In genomic region chr17:33977861-33978557, GRCm38 (mm10) we compare ENCODE assay signal across 8 mouse cellular contexts. TPM values are rescaled to one million over a fixed set of nuclear protein-coding genes. Genes with fewer than 3 reads are reported as not detected.
A peak's percentile ranks its signal among the peaks of the same experiment; 100 is the strongest.
DNase-seq lines count a peak whose midpoint lies in the region; ATAC-seq and TF ChIP-seq lines count a peak whose summit lies in the region.

No protein-coding gene starts in this region.

- H3K9me3 ChIP-seq in heart, embryonic 10.5 days = no peaks in the 10 kb centered on the region
- H3K9me3 ChIP-seq in ES-Bruce4 (replicated peaks; ENCODE audit: control insufficient read depth, insufficient read depth, low read length, poor library complexity, severe bottlenecking) = no peaks in the 10 kb centered on the region
- H3K9me3 ChIP-seq in forebrain, postnatal 0 days (ENCODE audit: low read length) = no peaks in the 10 kb centered on the region
- no peaks in the 10 kb centered on the region for H3K9me3 ChIP-seq in midbrain, embryonic 10.5 days (replicated peaks)

- no peak for DNase-seq in heart, embryonic 10.5 days (ENCODE audit: low spot score)
- no peak for DNase-seq in heart, postnatal 36 days
- no peak for DNase-seq in forebrain, postnatal 0 days
- no peak for DNase-seq in midbrain, embryonic 10.5 days (ENCODE audit: low spot score)
- DNase-seq in right cerebral cortex, postnatal 4 days = no peak
- no peak for DNase-seq in gastrocnemius, postnatal 36 days
- DNase-seq in adrenal gland, postnatal 4 days (ENCODE audit: low spot score in 2 of 2) = no peak

- peak overlapping the region; percentile 55 for H3K4me3 ChIP-seq in heart, embryonic 10.5 days
- peak overlapping the region; percentile 74 for H3K4me3 ChIP-seq in ES-Bruce4 (ENCODE audit: low read depth, low read length)
- peak overlapping the region; percentile 37 for H3K4me3 ChIP-seq in forebrain, postnatal 0 days (ENCODE audit: low read depth, low read length)
- peak overlapping the region; percentile 55 for H3K4me3 ChIP-seq in midbrain, embryonic 10.5 days

- 0 out of 2 replicates have a peak overlapping the region, but pooled peaks have one; percentile 57 for H3K27ac ChIP-seq in heart, embryonic 10.5 days
- H3K27ac ChIP-seq in ES-Bruce4 (ENCODE audit: insufficient read depth, low read length) = no peak overlapping the region
- no peak overlapping the region for H3K27ac ChIP-seq in forebrain, postnatal 0 days (ENCODE audit: low read depth, low read length)
- peak overlapping the region; percentile 63; the same call in 1 of the 2 replicates for H3K27ac ChIP-seq in midbrain, embryonic 10.5 days (replicated peaks)

- H3K4me2 ChIP-seq in forebrain, postnatal 0 days (ENCODE audit: low read depth) = peak overlapping the region; percentile 57

- no peak for TF ChIP-seq CTCF in ES-Bruce4 (IDR thresholded peaks at IDR 0.05; ENCODE audit: low read depth, low read length)
- no peak for TF ChIP-seq CTCF in forebrain, postnatal 0 days (IDR thresholded peaks at IDR 0.05; ENCODE audit: low read depth)

- no peak for TF ChIP-seq POLR2A in ES-Bruce4 (IDR thresholded peaks at IDR 0.05; ENCODE audit: insufficient read depth, low read length)

- H3K36me3 ChIP-seq in heart, embryonic 10.5 days = no peaks in the 10 kb centered on the region
- no peaks in the 10 kb centered on the region for H3K36me3 ChIP-seq in ES-Bruce4 (ENCODE audit: control insufficient read depth, insufficient read depth, low read length, poor library complexity, severe bottlenecking)
- H3K36me3 ChIP-seq in forebrain, postnatal 0 days (ENCODE audit: insufficient read depth) = no peaks in the 10 kb centered on the region
- H3K36me3 ChIP-seq in midbrain, embryonic 10.5 days = no peaks in the 10 kb centered on the region

- peak overlapping the region; percentile 45 for H3K9ac ChIP-seq in ES-Bruce4 (ENCODE audit: low read depth, poor library complexity, severe bottlenecking)
- 0 out of 2 replicates have a peak overlapping the region, but pooled peaks have one; percentile 34 for H3K9ac ChIP-seq in forebrain, postnatal 0 days

- no peak for ATAC-seq in forebrain, postnatal 0 days

- 0 out of 2 replicates have a peak, but pooled peaks have one; percentile 1 for TF ChIP-seq EP300 in ES-Bruce4 (IDR thresholded peaks at IDR 0.05; ENCODE audit: insufficient read depth, low read depth, low read length)

- WGBS in heart, embryonic 10.5 days = 2% methylated on average over 57 of the region's 57 CpGs
- WGBS in forebrain, postnatal 0 days = 4% methylated on average over 57 of the region's 57 CpGs
- WGBS in midbrain, embryonic 10.5 days = 2% methylated on average over 57 of the region's 57 CpGs

- peaks cover 27% of the 10 kb centered on the region for H3K4me1 ChIP-seq in heart, embryonic 10.5 days
- H3K4me1 ChIP-seq in ES-Bruce4 (ENCODE audit: control insufficient read depth, insufficient read depth, low read length) = peaks cover 7% of the 10 kb centered on the region
- H3K4me1 ChIP-seq in forebrain, postnatal 0 days (ENCODE audit: insufficient read depth) = 0 out of 2 replicates have a peak, but pooled peaks cover 4% of the 10 kb centered on the region
- peaks cover 31% of the 10 kb centered on the region for H3K4me1 ChIP-seq in midbrain, embryonic 10.5 days

- peaks cover 54% of the 10 kb centered on the region for H3K27me3 ChIP-seq in heart, embryonic 10.5 days (ENCODE audit: insufficient read depth, poor library complexity, severe bottlenecking)
- peaks cover 2% of the 10 kb centered on the region; the same call in 1 of the 2 replicates for H3K27me3 ChIP-seq in ES-Bruce4 (ENCODE audit: control insufficient read depth, insufficient read depth, low read length, poor library complexity, severe bottlenecking)
- peaks cover 9% of the 10 kb centered on the region for H3K27me3 ChIP-seq in forebrain, postnatal 0 days (ENCODE audit: insufficient read depth, low read length)
- peaks cover 59% of the 10 kb centered on the region for H3K27me3 ChIP-seq in midbrain, embryonic 10.5 days (ENCODE audit: low read depth, poor library complexity, severe bottlenecking)

- intact Hi-C loops in heart, postnatal 36 days (cut with DNase I) = no loop called here
- intact Hi-C loops in gastrocnemius, postnatal 36 days (cut with DNase I) = no loop called here

RNA-seq across cellular contexts. Expression of gene H2-K1, which starts 22.1 kb away (rescaled TPM):
- polyA plus RNA-seq in heart, embryonic 10.5 days (2016; fragmentation: Nextera tagmentation; extraction: Ambion mirVana) = 13.0 and 16.2 TPM in 2 replicates
- total RNA-seq in heart, postnatal 36 days (2021) = 100 to 1,000 TPM in 1 of 2 experiments, 10 to 100 TPM in 1; 79.0 to 116 TPM
- polyA plus RNA-seq in ES-Bruce4 (2011; ENCODE audit: insufficient read depth, insufficient read length, low read depth, missing spikeins) = 98.4 and 103 TPM in 2 replicates
- 14.3 and 21.9 TPM in 2 replicates for total RNA-seq in forebrain, postnatal 0 days (2014; rRNA removed)
- polyA plus RNA-seq in forebrain, postnatal 0 days (2015; fragmentation: Nextera tagmentation; extraction: Ambion mirVana) = 17.3 and 21.2 TPM in 2 replicates
- polyA plus RNA-seq in midbrain, embryonic 10.5 days (2016; fragmentation: Nextera tagmentation; extraction: Ambion mirVana) = 45.7 and 50.3 TPM in 2 replicates
- total RNA-seq in gastrocnemius, postnatal 36 days (2021) = 10 to 100 TPM; 25.6 to 32.9 TPM
- 100 to 1,000 TPM; 173 to 174 TPM for total RNA-seq in adrenal gland, postnatal 4 days (2021)

RNA-seq across cellular contexts. Expression of gene Rps18, which starts 22.2 kb away (rescaled TPM):
- 1,115 and 1,297 TPM in 2 replicates for polyA plus RNA-seq in heart, embryonic 10.5 days (2016; fragmentation: Nextera tagmentation; extraction: Ambion mirVana)
- 100 to 1,000 TPM; 411 to 417 TPM for total RNA-seq in heart, postnatal 36 days (2021)
- 2,174 TPM in 2 replicates for polyA plus RNA-seq in ES-Bruce4 (2011; ENCODE audit: insufficient read depth, insufficient read length, low read depth, missing spikeins)
- total RNA-seq in forebrain, postnatal 0 days (2014; rRNA removed) = 1,357 and 2,159 TPM in 2 replicates
- polyA plus RNA-seq in forebrain, postnatal 0 days (2015; fragmentation: Nextera tagmentation; extraction: Ambion mirVana) = 876 and 1,153 TPM in 2 replicates
- 1,339 and 1,576 TPM in 2 replicates for polyA plus RNA-seq in midbrain, embryonic 10.5 days (2016; fragmentation: Nextera tagmentation; extraction: Ambion mirVana)
- total RNA-seq in gastrocnemius, postnatal 36 days (2021) = 100 to 1,000 TPM; 282 to 369 TPM
- total RNA-seq in adrenal gland, postnatal 4 days (2021) = 1,000 to 10,000 TPM; 1,180 to 1,281 TPM

RNA-seq across cellular contexts. Expression of gene Vps52, which starts 22.4 kb away (rescaled TPM):
- polyA plus RNA-seq in heart, embryonic 10.5 days (2016; fragmentation: Nextera tagmentation; extraction: Ambion mirVana) = 47.1 and 47.5 TPM in 2 replicates
- total RNA-seq in heart, postnatal 36 days (2021) = 10 to 100 TPM; 38.8 to 41.4 TPM
- 18.3 and 19.0 TPM in 2 replicates for polyA plus RNA-seq in ES-Bruce4 (2011; ENCODE audit: insufficient read depth, insufficient read length, low read depth, missing spikeins)
- total RNA-seq in forebrain, postnatal 0 days (2014; rRNA removed) = 46.2 and 46.8 TPM in 2 replicates
- polyA plus RNA-seq in forebrain, postnatal 0 days (2015; fragmentation: Nextera tagmentation; extraction: Ambion mirVana) = 59.6 and 66.1 TPM in 2 replicates
- 53.5 and 61.0 TPM in 2 replicates for polyA plus RNA-seq in midbrain, embryonic 10.5 days (2016; fragmentation: Nextera tagmentation; extraction: Ambion mirVana)
- total RNA-seq in gastrocnemius, postnatal 36 days (2021) = 10 to 100 TPM; 30.5 to 30.6 TPM
- 10 to 100 TPM; 62.8 to 72.5 TPM for total RNA-seq in adrenal gland, postnatal 4 days (2021)

RNA-seq across cellular contexts. Expression of gene B3galt4, which starts 26.7 kb away (rescaled TPM):
- 5.9 and 7.1 TPM in 2 replicates for polyA plus RNA-seq in heart, embryonic 10.5 days (2016; fragmentation: Nextera tagmentation; extraction: Ambion mirVana)
- total RNA-seq in heart, postnatal 36 days (2021) = 1 to 10 TPM; 2.7 to 2.9 TPM
- polyA plus RNA-seq in ES-Bruce4 (2011; ENCODE audit: insufficient read depth, insufficient read length, low read depth, missing spikeins) = 3.6 and 4.2 TPM in 2 replicates
- total RNA-seq in forebrain, postnatal 0 days (2014; rRNA removed) = 11.5 and 11.7 TPM in 2 replicates
- 8.3 and 9.8 TPM in 2 replicates for polyA plus RNA-seq in forebrain, postnatal 0 days (2015; fragmentation: Nextera tagmentation; extraction: Ambion mirVana)
- 4.1 and 6.4 TPM in 2 replicates for polyA plus RNA-seq in midbrain, embryonic 10.5 days (2016; fragmentation: Nextera tagmentation; extraction: Ambion mirVana)
- total RNA-seq in gastrocnemius, postnatal 36 days (2021) = 1 to 10 TPM; 1.5 to 1.6 TPM
- 1 to 10 TPM; 7.1 to 7.2 TPM for total RNA-seq in adrenal gland, postnatal 4 days (2021)

RNA-seq across cellular contexts. Expression of gene Wdr46, which starts 37.5 kb away (rescaled TPM):
- polyA plus RNA-seq in heart, embryonic 10.5 days (2016; fragmentation: Nextera tagmentation; extraction: Ambion mirVana) = 35.8 and 48.1 TPM in 2 replicates
- total RNA-seq in heart, postnatal 36 days (2021) = 10 to 100 TPM; 10.1 to 11.5 TPM
- 25.3 and 30.2 TPM in 2 replicates for polyA plus RNA-seq in ES-Bruce4 (2011; ENCODE audit: insufficient read depth, insufficient read length, low read depth, missing spikeins)
- 18.9 and 21.9 TPM in 2 replicates for total RNA-seq in forebrain, postnatal 0 days (2014; rRNA removed)
- 15.9 and 23.2 TPM in 2 replicates for polyA plus RNA-seq in forebrain, postnatal 0 days (2015; fragmentation: Nextera tagmentation; extraction: Ambion mirVana)
- 47.8 and 52.5 TPM in 2 replicates for polyA plus RNA-seq in midbrain, embryonic 10.5 days (2016; fragmentation: Nextera tagmentation; extraction: Ambion mirVana)
- 1 to 10 TPM; 8.4 to 9.7 TPM for total RNA-seq in gastrocnemius, postnatal 36 days (2021)
- 10 to 100 TPM; 35.1 to 35.2 TPM for total RNA-seq in adrenal gland, postnatal 4 days (2021)

Comparison
In these comparisons a context has a peak if more than half of its experiments do, and no peak if none do; other contexts are left out.
1. H3K27ac ChIP-seq: peak in heart, embryonic 10.5 days (single experiment) and midbrain, embryonic 10.5 days (single experiment); none in ES-Bruce4 (single experiment) and forebrain, postnatal 0 days (single experiment).
2. Peak in every context shown above with its lines, with median percentiles within 50 percentile points of each other: H3K4me3 ChIP-seq.